8 mouse cellular contexts compared by ENCODE assay signal in the genomic region with DNA sequence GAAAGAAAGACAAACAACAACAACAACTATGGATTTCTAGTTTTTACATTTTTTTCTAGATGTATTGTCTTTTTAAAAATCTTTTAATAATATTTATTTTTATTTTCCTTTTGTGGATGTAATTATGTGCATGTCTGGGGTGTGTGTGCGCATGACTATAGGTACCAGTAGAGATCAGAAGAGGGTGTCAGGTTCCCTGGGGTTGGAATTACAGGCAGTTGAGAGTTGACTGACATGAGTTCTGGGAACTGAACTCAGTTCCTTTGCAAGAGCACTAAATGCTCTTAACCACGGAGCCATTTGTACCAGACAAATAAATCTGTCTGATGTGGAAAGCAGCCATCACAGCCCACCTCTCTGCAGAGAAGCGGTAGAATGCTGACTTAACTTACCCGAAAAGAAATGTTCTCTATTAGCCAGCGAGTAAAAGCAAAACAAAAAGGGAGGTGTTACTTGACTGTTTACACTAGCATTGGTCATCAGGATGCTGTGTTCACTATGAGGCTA. TPM values are rescaled to one million over a fixed set of nuclear protein-coding genes. Genes with fewer than 3 reads are reported as not detected.
DNase-seq lines count a peak whose midpoint lies in the region; ATAC-seq and TF ChIP-seq lines count a peak whose summit lies in the region.

No protein-coding gene starts in this region.

- no peaks in the 10 kb centered on the region; the same call in 1 of the 2 replicates for H3K27me3 ChIP-seq in liver, adult 2 months (ENCODE audit: control insufficient read depth, insufficient read depth, low read length)
- no peaks in the 10 kb centered on the region for H3K27me3 ChIP-seq in embryonic facial prominence, embryonic 10.5 days (replicated peaks; ENCODE audit: low read depth, poor library complexity, severe bottlenecking)
- no peaks in the 10 kb centered on the region for H3K27me3 ChIP-seq in hindbrain, embryonic 16.5 days (replicated peaks; ENCODE audit: control insufficient read depth, insufficient read depth, low read length)

- H3K9ac ChIP-seq in liver, adult 2 months (ENCODE audit: low read depth, low read length), result peak overlapping the region; percentile 59; the same call in 1 of the 2 replicates
- no peak overlapping the region; the same call in 1 of the 2 replicates for H3K9ac ChIP-seq in hindbrain, embryonic 16.5 days (ENCODE audit: low read depth, low read length)

- DNase-seq in liver, adult 2 months (ENCODE audit: extremely low read depth, low read depth, low spot score), result no peak
- no peak for DNase-seq in liver
- no peak for DNase-seq in embryonic facial prominence, embryonic 10.5 days (ENCODE audit: low spot score)
- no peak for DNase-seq in adrenal gland, postnatal 25 days
- DNase-seq in left cerebral cortex, postnatal 10 days (ENCODE audit: extremely low spot score in 1 of 2, low spot score in 2 of 2), result no peak
- DNase-seq in gastrocnemius, postnatal 4 days (ENCODE audit: low spot score in 2 of 2), result no peak

- TF ChIP-seq CTCF in liver, adult 2 months (IDR thresholded peaks at IDR 0.05; ENCODE audit: low read depth, low read length), result no peak

- H3K27ac ChIP-seq in liver, adult 2 months (replicated peaks; ENCODE audit: insufficient read depth, low read depth, low read length), result no peak overlapping the region
- H3K27ac ChIP-seq in embryonic facial prominence, embryonic 10.5 days (replicated peaks), result no peak overlapping the region
- no peak overlapping the region for H3K27ac ChIP-seq in hindbrain, embryonic 16.5 days (ENCODE audit: low read depth, low read length)

- H3K9me3 ChIP-seq in embryonic facial prominence, embryonic 10.5 days, result no peaks in the 10 kb centered on the region
- H3K9me3 ChIP-seq in hindbrain, embryonic 16.5 days (ENCODE audit: control insufficient read depth, low read length), result peaks cover 2% of the 10 kb centered on the region; the same call in 1 of the 2 replicates

- peak overlapping the region; percentile 37 for H3K4me2 ChIP-seq in hindbrain, embryonic 16.5 days (ENCODE audit: low read length)

- no peak; the same call in 1 of the 2 replicates for ATAC-seq in hindbrain, embryonic 16.5 days
- peak; percentile 32; the same call in 1 of the 2 replicates for ATAC-seq in megakaryocyte progenitor cell, adult 5-6 weeks (replicated peaks; ENCODE audit: poor library complexity)

- TF ChIP-seq POLR2A in liver, adult 2 months (IDR thresholded peaks at IDR 0.05; ENCODE audit: extremely low read depth, insufficient read depth, low read length), result no peak

- intact Hi-C loops in left cerebral cortex, postnatal 10 days (cut with DNase I), result no loop called here

- 41% methylated on average over 5 of the region's 5 CpGs for WGBS in liver, adult 2 months
- 63% methylated on average over 5 of the region's 5 CpGs for WGBS in embryonic facial prominence, embryonic 10.5 days
- WGBS in hindbrain, embryonic 16.5 days, result 59% methylated on average over 5 of the region's 5 CpGs

- H3K4me1 ChIP-seq in liver, adult 2 months (ENCODE audit: control insufficient read depth, insufficient read depth, low read length), result no peaks in the 10 kb centered on the region
- peaks cover 4% of the 10 kb centered on the region; the same call in 1 of the 2 replicates for H3K4me1 ChIP-seq in embryonic facial prominence, embryonic 10.5 days
- no peaks in the 10 kb centered on the region for H3K4me1 ChIP-seq in hindbrain, embryonic 16.5 days (ENCODE audit: control insufficient read depth, insufficient read depth, low read depth, low read length)

- H3K4me3 ChIP-seq in liver, adult 2 months (ENCODE audit: insufficient read depth, low read depth, low read length), result peak overlapping the region; percentile 47
- H3K4me3 ChIP-seq in embryonic facial prominence, embryonic 10.5 days, result peak overlapping the region; percentile 37
- peak overlapping the region; percentile 10; the same call in 1 of the 2 replicates for H3K4me3 ChIP-seq in hindbrain, embryonic 16.5 days (ENCODE audit: low read length)

- H3K36me3 ChIP-seq in liver, adult 2 months (ENCODE audit: control insufficient read depth, insufficient read depth, low read length), result no peaks in the 10 kb centered on the region
- H3K36me3 ChIP-seq in embryonic facial prominence, embryonic 10.5 days (replicated peaks), result no peaks in the 10 kb centered on the region
- no peaks in the 10 kb centered on the region for H3K36me3 ChIP-seq in hindbrain, embryonic 16.5 days (ENCODE audit: control insufficient read depth, insufficient read depth, low read length)

- no peaks in the 10 kb centered on the region for H3K79me2 ChIP-seq in liver, adult 2 months (ENCODE audit: control insufficient read depth, insufficient read depth, low read length)

RNA-seq across cellular contexts. Expression of a gene that starts 44.0 kb away (rescaled TPM):
- 1.9 and 2.1 TPM in 2 replicates for total RNA-seq in liver, adult 2 months (2014; rRNA removed)
- 0.87 and 1.0 TPM in 2 replicates for polyA plus RNA-seq in liver, adult 2 months (2012; rRNA removed)
- polyA plus RNA-seq in embryonic facial prominence, embryonic 10.5 days (2016; fragmentation: Nextera tagmentation; extraction: Ambion mirVana), result 61.6 and 61.8 TPM in 2 replicates
- 24.1 and 24.4 TPM in 2 replicates for polyA plus RNA-seq in hindbrain, embryonic 16.5 days (2015; fragmentation: Nextera tagmentation; extraction: Ambion mirVana)
- total RNA-seq in megakaryocyte progenitor cell, adult 5-6 weeks (2015), result 13.0 and 17.4 TPM in 2 replicates
- total RNA-seq in megakaryocyte progenitor cell, adult 5-6 weeks (2017), result 17.8 and 25.2 TPM in 2 replicates
- total RNA-seq in adrenal gland, postnatal 25 days (2021), result 9.9 and 11.3 TPM in 2 replicates
- 10 to 100 TPM; 12.8 to 13.6 TPM for total RNA-seq in left cerebral cortex, postnatal 10 days (2021)
- 1 to 10 TPM; 6.6 to 7.6 TPM for total RNA-seq in gastrocnemius, postnatal 4 days (2021)
